Mouse (Mus musculus) forebrain, embryonic 16.5 days (tissue): ENCODE measurements at regions not wholly inside any gene's neighbourhood (a gene's known extent, or its start where the extent isn't known, plus 50 kb on each side); places are given as distances from the start of the nearest gene placed in this dataset.

Source experiments
- ATAC-seq: fragments of 200-750 bp; cut with Nextera tagmentation; 2 replicates; pipeline ENCODE4 v1.8.0; 2017; ENCODE audit warnings: mild to moderate bottlenecking, moderate library complexity
- H3K27ac ChIP-seq: fragments of 300-500 bp; sonication (generic); 2 replicates; pipeline ENCODE4 v1.5.1; 2014; ENCODE audit warnings: low read length, control low read depth
- H3K27me3 ChIP-seq: fragments of 300-500 bp; sonication (generic); replicated peaks from 2 replicates; pipeline ENCODE4 v1.6.1; 2014; ENCODE audit warnings: low read length; ENCODE audit not compliant: control insufficient read depth, insufficient read depth
- H3K36me3 ChIP-seq: fragments of 300-500 bp; sonication (generic); 2 replicates; pipeline ENCODE4 v1.6.1; 2014; ENCODE audit not compliant: control insufficient read depth, insufficient read depth
- H3K4me1 ChIP-seq: fragments of 300-500 bp; sonication (generic); replicated peaks from 2 replicates; pipeline ENCODE4 v1.6.1; 2014; ENCODE audit warnings: low read length; ENCODE audit not compliant: control insufficient read depth, insufficient read depth
- H3K4me2 ChIP-seq: fragments of 300-500 bp; sonication (generic); 2 replicates; pipeline ENCODE4 v1.6.1; 2014; ENCODE audit warnings: mild to moderate bottlenecking, low read length, control low read depth
- H3K4me3 ChIP-seq: fragments of 300-500 bp; sonication (generic); replicated peaks from 2 replicates; pipeline ENCODE4 v1.5.1; 2014; ENCODE audit warnings: mild to moderate bottlenecking, low read length, control low read depth
- H3K9ac ChIP-seq: fragments of 300-500 bp; sonication (generic); replicated peaks from 2 replicates; pipeline ENCODE4 v1.6.1; 2014; ENCODE audit warnings: low read depth, low read length, control low read depth
- H3K9me3 ChIP-seq: fragments of 300-500 bp; sonication (generic); 2 replicates; pipeline ENCODE4 v1.6.1; 2016; ENCODE audit warnings: low read length; ENCODE audit not compliant: control insufficient read depth
- WGBS: fragments of 180-500 bp; shearing (Covaris S2); extraction: QIAGEN DNeasy Blood & Tissue Kit; methylation state at CpG from one replicate; pipeline ENCODE4 v1.1.7; 2014; 5-methylcytosine and 5-hydroxymethylcytosine counted together

- no peak for ATAC-seq
- H3K27ac ChIP-seq: no peak overlapping the region
- H3K36me3 ChIP-seq: no peaks in the 10 kb centered on the region
- no peaks in the 10 kb centered on the region for H3K9me3 ChIP-seq
- H3K4me3 ChIP-seq: no peak overlapping the region
- H3K9ac ChIP-seq: no peak overlapping the region
- 71% methylated on average over 1 of the region's 1 CpGs for WGBS
- H3K4me1 ChIP-seq: no peaks in the 10 kb centered on the region
- no peaks in the 10 kb centered on the region for H3K27me3 ChIP-seq
- H3K4me2 ChIP-seq: no peak overlapping the region
These were observed 544.8 kb upstream of the Tpk1 start for GRCm38 (mm10) chr6:44210901-44211300.

- Histone ChIP-seq H3K9ac (no peak overlapping the region), H3K4me1 (no peaks in the 10 kb centered on the region), H3K27me3 (no peaks in the 10 kb centered on the region), H3K4me3 (no peak overlapping the region), H3K27ac (no peak overlapping the region), H3K4me2 (no peak overlapping the region), H3K9me3 (no peaks in the 10 kb centered on the region), H3K36me3 (no peaks in the 10 kb centered on the region)
- ATAC-seq: no peak
- 89% methylated on average over 1 of the region's 1 CpGs for WGBS
These were observed 538.4 kb upstream of the Tpk1 start for GRCm38 (mm10) chr6:44204477-44204876.

- H3K9ac ChIP-seq: no peak overlapping the region
- H3K27ac ChIP-seq: no peak overlapping the region
- 67% methylated on average over 1 of the region's 1 CpGs for WGBS
- no peaks in the 10 kb centered on the region for H3K36me3 ChIP-seq
- H3K4me3 ChIP-seq: no peak overlapping the region
- H3K9me3 ChIP-seq: no peaks in the 10 kb centered on the region
- H3K27me3 ChIP-seq: no peaks in the 10 kb centered on the region
- no peaks in the 10 kb centered on the region for H3K4me1 ChIP-seq
- no peak overlapping the region for H3K4me2 ChIP-seq
- no peak for ATAC-seq
These were observed 537.8 kb upstream of the Tpk1 start for GRCm38 (mm10) chr6:44203831-44204230.

GRCm38 (mm10) chr6:44179927-44180326, 513.8 kb upstream of the Tpk1 start:
- Histone ChIP-seq H3K27me3 (no peaks in the 10 kb centered on the region), H3K4me1 (no peaks in the 10 kb centered on the region), H3K9ac (no peak overlapping the region), H3K9me3 (no peaks in the 10 kb centered on the region), H3K27ac (no peak overlapping the region), H3K4me2 (no peak overlapping the region), H3K4me3 (no peak overlapping the region), H3K36me3 (no peaks in the 10 kb centered on the region)
- peak; percentile 55; the same call in 1 of the 2 replicates for ATAC-seq
- 72% methylated on average over 4 of the region's 4 CpGs for WGBS
